Mouse (Mus musculus): ENCODE data around the gene Prom2.

DNA sequence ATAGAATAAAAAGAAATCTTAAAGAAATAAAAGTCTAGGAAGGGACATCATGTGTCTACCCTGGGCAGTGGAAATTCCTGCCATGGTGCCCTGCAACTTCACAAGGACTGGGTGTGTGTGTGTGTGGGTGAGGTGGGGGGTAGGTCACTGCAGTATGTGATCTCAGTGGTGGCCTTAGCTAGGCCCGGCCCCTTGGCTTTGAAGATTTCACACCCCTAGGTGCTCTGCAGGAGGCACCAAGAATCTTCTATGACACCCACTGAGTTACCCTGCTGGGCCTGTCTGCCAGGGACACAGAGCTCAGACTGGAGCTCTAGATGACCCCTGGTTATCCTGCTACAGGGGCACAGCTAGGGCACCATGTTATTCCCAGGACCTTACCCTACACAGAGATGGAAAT, 44.9 kb downstream of the Prom2 start:
- TF ChIP-seq CTCF (IDR thresholded peaks at IDR 0.05; ENCODE audit: borderline replicate concordance, insufficient read depth, low read length) (no peak), POLR2A (IDR thresholded peaks at IDR 0.05; ENCODE audit: low read depth, low read length) (no peak)

All from embryonic fibroblast, embryonic 13.5 days (primary cell).